ENCODE assay signal across 8 mouse cellular contexts in genomic region chr10:128322141-128323108, GRCm38 (mm10). TPM values are rescaled to one million over a fixed set of nuclear protein-coding genes. Genes with fewer than 3 reads are reported as not detected.
DNase-seq lines count a peak whose midpoint lies in the region; ATAC-seq and TF ChIP-seq lines count a peak whose summit lies in the region.

Cnpy2 (plus strand) TSS chr10:128322459.

- peak; percentile 78 for ATAC-seq in heart, embryonic 13.5 days (ENCODE audit: extremely low read depth, insufficient number of reproducible peaks, low FRiP score, low TSS enrichment)
- ATAC-seq in kidney, postnatal 0 days (replicated peaks; ENCODE audit: low FRiP score, low read depth): peak; percentile 92
- peak; percentile 82 for ATAC-seq in monocyte, adult 5-6 weeks (replicated peaks; ENCODE audit: insufficient number of reproducible peaks, low FRiP score, low TSS enrichment, poor library complexity, severe bottlenecking)

- under 1% methylated on average over 40 of the region's 40 CpGs for WGBS in heart, embryonic 13.5 days
- under 1% methylated on average over 40 of the region's 40 CpGs for WGBS in kidney, postnatal 0 days
- WGBS in liver, adult 2 months: under 1% methylated on average over 40 of the region's 40 CpGs

- peak within 1 kb of the TSS; percentile 96 for H3K9ac ChIP-seq in heart, embryonic 13.5 days
- H3K9ac ChIP-seq in kidney, postnatal 0 days (ENCODE audit: low read depth, low read length): peak within 1 kb of the TSS; percentile 96
- H3K9ac ChIP-seq in liver, adult 2 months (ENCODE audit: low read depth, low read length): peak within 1 kb of the TSS; percentile 91

- peak within 1 kb of the TSS; percentile 91 for H3K4me2 ChIP-seq in heart, embryonic 13.5 days
- peak within 1 kb of the TSS; percentile 91 for H3K4me2 ChIP-seq in kidney, postnatal 0 days (ENCODE audit: low read length)

- H3K36me3 ChIP-seq in heart, embryonic 13.5 days: peaks cover 69% of the 10 kb centered on the region
- peaks cover 38% of the 10 kb centered on the region for H3K36me3 ChIP-seq in kidney, postnatal 0 days (ENCODE audit: insufficient read depth, low read length)
- H3K36me3 ChIP-seq in liver, adult 2 months (ENCODE audit: control insufficient read depth, insufficient read depth, low read length): peaks cover 33% of the 10 kb centered on the region

- DNase-seq in CD4-positive, CD25-positive, alpha-beta regulatory T cell, adult 2 months (ENCODE audit: low read depth, low spot score): peak; percentile 82
- DNase-seq in brain, embryonic 18.5 days (ENCODE audit: low read depth, low spot score): peak; percentile 89
- DNase-seq in fibroblast of lung, adult 2 months (ENCODE audit: low read depth): peak; percentile 82
- DNase-seq in kidney, postnatal 0 days (ENCODE audit: low spot score): peak; percentile 97
- peak; percentile 79 for DNase-seq in liver, adult 2 months (ENCODE audit: extremely low read depth, low read depth, low spot score)
- DNase-seq in spleen, postnatal 36 days (ENCODE audit: low spot score in 2 of 2): peak; percentile 73 to 79

- no peak for TF ChIP-seq CTCF in kidney, postnatal 0 days (IDR thresholded peaks at IDR 0.05; ENCODE audit: low read depth)
- no peak for TF ChIP-seq CTCF in liver, adult 2 months (IDR thresholded peaks at IDR 0.05; ENCODE audit: low read depth, low read length)

- no peaks in the 10 kb centered on the region; the same call in 1 of the 2 replicates for H3K79me2 ChIP-seq in liver, adult 2 months (ENCODE audit: control insufficient read depth, insufficient read depth, low read length)

- peak within 1 kb of the TSS; percentile 86 for H3K27ac ChIP-seq in heart, embryonic 13.5 days (replicated peaks)
- H3K27ac ChIP-seq in kidney, postnatal 0 days: peak within 1 kb of the TSS; percentile 96
- peak within 1 kb of the TSS; percentile 97 for H3K27ac ChIP-seq in liver, adult 2 months (replicated peaks; ENCODE audit: insufficient read depth, low read depth, low read length)

- 0 out of 2 replicates have a peak, but pooled peaks have one; percentile 42 for TF ChIP-seq POLR2A in liver, adult 2 months (IDR thresholded peaks at IDR 0.05; ENCODE audit: extremely low read depth, insufficient read depth, low read length)

- no peaks in the 10 kb centered on the region for H3K9me3 ChIP-seq in heart, embryonic 13.5 days
- no peaks in the 10 kb centered on the region for H3K9me3 ChIP-seq in kidney, postnatal 0 days (replicated peaks; ENCODE audit: low read length)

- H3K27me3 ChIP-seq in heart, embryonic 13.5 days (replicated peaks): no peaks in the 10 kb centered on the region
- H3K27me3 ChIP-seq in kidney, postnatal 0 days (ENCODE audit: insufficient read depth, low read length): no peaks in the 10 kb centered on the region
- H3K27me3 ChIP-seq in liver, adult 2 months (ENCODE audit: control insufficient read depth, insufficient read depth, low read length): no peaks in the 10 kb centered on the region

- peak within 1 kb of the TSS; percentile 72 for H3K4me3 ChIP-seq in heart, embryonic 13.5 days
- peak within 1 kb of the TSS; percentile 76 for H3K4me3 ChIP-seq in kidney, postnatal 0 days (replicated peaks; ENCODE audit: low read depth, low read length)
- H3K4me3 ChIP-seq in liver, adult 2 months (ENCODE audit: insufficient read depth, low read depth, low read length): peak within 1 kb of the TSS; percentile 91

- peaks cover 30% of the 10 kb centered on the region for H3K4me1 ChIP-seq in heart, embryonic 13.5 days
- H3K4me1 ChIP-seq in kidney, postnatal 0 days (replicated peaks; ENCODE audit: insufficient read depth, low read length): peaks cover 10% of the 10 kb centered on the region
- H3K4me1 ChIP-seq in liver, adult 2 months (ENCODE audit: control insufficient read depth, insufficient read depth, low read length): peaks cover 8% of the 10 kb centered on the region

RNA-seq across cellular contexts. Expression of gene Cnpy2, which starts in this region (rescaled TPM):
- 193 and 228 TPM in 2 replicates for polyA plus RNA-seq in heart, embryonic 13.5 days (2015; fragmentation: Nextera tagmentation; extraction: Ambion mirVana)
- 350 and 363 TPM in 2 replicates for polyA plus RNA-seq in kidney, postnatal 0 days (2015; fragmentation: Nextera tagmentation; extraction: Ambion mirVana)
- 89.5 and 107 TPM in 2 replicates for total RNA-seq in liver, adult 2 months (2014; rRNA removed)
- polyA plus RNA-seq in liver, adult 2 months (2012; rRNA removed): 69.0 and 72.0 TPM in 2 replicates
- 31.0 to 45.3 TPM (median 42.6 TPM) in 3 replicates for total RNA-seq in monocyte, adult 5-6 weeks (2017)

Comparison
In these comparisons a context has a peak if more than half of its experiments do, and no peak if none do; other contexts are left out.
1. Peak in every context shown above with its lines: DNase-seq, ATAC-seq, H3K4me3 ChIP-seq and H3K27ac ChIP-seq.